Mouse (Mus musculus) gastrocnemius, adult 18-20 months (tissue): ENCODE measurements around the gene Slx. TPM values are rescaled to one million over a fixed set of nuclear protein-coding genes. Genes with fewer than 3 reads are reported as not detected.
"Not testable (repeated sequence)": the region's sequence is repeated elsewhere in the genome, so short reads cannot be mapped to it uniquely, and the experiment has no call there.

ENCODE experiments used
- DNase-seq: peaks from one replicate; pipeline ENCODE4 v3.0.0; 2021; ENCODE audit warnings: low spot score
- long read RNA-seq, 2 experiments: library from polyadenylated mRNA; stranded (forward); transcript quantifications; one replicate each; pipeline ENCODE4 v2.0.0; 2021
- microRNA-seq: library from miRNA; unstranded; fragments of <30 nt; microRNA quantifications from one replicate; pipeline ENCODE4 v1.2.0, GENCODE M21; 2021
- total RNA-seq, 2 experiments: library from RNA; stranded (reverse); gene quantifications; 2 replicates each; pipeline ENCODE4 v1.2.3; 2021

The Slx gene
- not detected for total RNA-seq
- long read RNA-seq, experiment 1, result 0 reads
- long read RNA-seq, experiment 2, result 0 reads

DNA sequence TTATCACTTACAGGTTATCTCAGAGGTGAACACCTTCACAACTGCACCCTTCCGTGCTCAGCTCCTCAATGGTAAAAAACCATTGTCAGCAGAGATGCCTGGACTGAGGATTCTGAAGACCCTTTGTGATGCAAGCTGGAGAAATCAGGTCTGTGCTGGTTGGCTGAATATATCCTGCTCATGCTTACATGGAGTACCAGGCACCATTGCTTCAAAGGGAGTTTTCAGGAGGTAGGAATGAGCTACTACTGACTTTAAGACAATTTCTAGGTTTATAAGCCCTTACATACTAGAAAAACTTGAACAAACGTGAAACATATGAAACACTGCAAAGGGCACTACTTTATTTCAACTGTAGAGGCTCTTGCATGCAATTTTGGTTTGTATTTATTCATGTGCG is at the start of gene Slx:
TSS of gene Slx (minus strand) at position 101 of the 400 bp plus-strand sequence.
- DNase-seq, result not testable (repeated sequence)

Small RNA genes within 50 kb of the gene (microRNA-seq; reads per million reads assigned to microRNA genes)
- not detected for gene Gm27341

Other genes with a start within 250 kb of the Slx start
- not detected for gene Gm2030, start 235.5 kb downstream of the Slx start, total RNA-seq
- gene Gm14525, start 157.1 kb upstream of the Slx start, total RNA-seq, result not detected